Mouse (Mus musculus) brain, embryonic 14.5 days (tissue): ENCODE results near the gene Fbln1.

Source experiments
- CTCF ChIP-seq: fragments of 200-500 bp; IDR thresholded peaks from 2 replicates; pipeline ENCODE4 v1.5.1; 2012; ENCODE audit warnings: inconsistent platforms, mild to moderate bottlenecking, moderate library complexity, borderline replicate concordance; ENCODE audit not compliant: insufficient read depth, insufficient read length; ENCODE audit errors: extremely low read depth
- POLR2A ChIP-seq: fragments of 200-500 bp; IDR thresholded peaks from 2 replicates; pipeline ENCODE4 v1.6.1; 2012; ENCODE audit warnings: mild to moderate bottlenecking, inconsistent platforms, borderline replicate concordance; ENCODE audit not compliant: poor library complexity, insufficient read depth, insufficient read length, severe bottlenecking; ENCODE audit errors: extremely low read depth

DNA sequence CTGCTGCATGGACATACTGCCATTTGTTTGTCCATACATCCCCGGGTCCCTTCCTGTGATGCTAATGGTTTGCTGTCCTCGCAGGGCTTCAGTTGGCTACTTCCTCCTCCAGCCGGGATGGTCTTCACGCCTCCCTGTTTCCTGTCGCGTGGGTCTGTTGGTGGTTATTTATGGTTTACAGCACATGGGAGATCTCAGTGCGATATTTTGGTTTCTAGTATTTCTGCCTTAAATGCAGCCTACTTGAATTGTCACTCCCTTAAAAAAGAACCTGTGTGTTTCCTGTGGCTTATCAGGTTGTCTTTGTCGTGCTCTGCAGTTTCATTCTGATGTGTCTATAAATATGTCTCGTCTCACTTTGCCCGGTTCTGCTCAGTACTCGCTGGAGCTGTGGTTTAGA lies 122.1 kb downstream of the Fbln1 start:
- no peak for TF ChIP-seq CTCF
- TF ChIP-seq POLR2A, result no peak
